Mouse (Mus musculus) C2C12 (cell line): ENCODE measurements around the gene Adprhl2.

ENCODE experiments used
- CTCF ChIP-seq: IDR thresholded peaks from one replicate; pipeline ENCODE4 v1.5.1; 2011; ENCODE audit not compliant: control insufficient read depth, insufficient read depth, insufficient read length
- FOSL1 ChIP-seq: IDR thresholded peaks from one replicate; pipeline ENCODE4 v1.8.0; 2011; ENCODE audit warnings: mild to moderate bottlenecking, low read length; ENCODE audit not compliant: poor library complexity, insufficient read depth, severe bottlenecking
- MYOD1 ChIP-seq: IDR thresholded peaks from one replicate; pipeline ENCODE4 v1.6.1; 2011; ENCODE audit warnings: low read depth; ENCODE audit not compliant: control insufficient read depth, insufficient read length
- MYOG ChIP-seq: IDR thresholded peaks from one replicate; pipeline ENCODE4 v1.6.1; 2011; ENCODE audit not compliant: control insufficient read depth, insufficient read length; ENCODE audit errors: extremely low read depth

DNA sequence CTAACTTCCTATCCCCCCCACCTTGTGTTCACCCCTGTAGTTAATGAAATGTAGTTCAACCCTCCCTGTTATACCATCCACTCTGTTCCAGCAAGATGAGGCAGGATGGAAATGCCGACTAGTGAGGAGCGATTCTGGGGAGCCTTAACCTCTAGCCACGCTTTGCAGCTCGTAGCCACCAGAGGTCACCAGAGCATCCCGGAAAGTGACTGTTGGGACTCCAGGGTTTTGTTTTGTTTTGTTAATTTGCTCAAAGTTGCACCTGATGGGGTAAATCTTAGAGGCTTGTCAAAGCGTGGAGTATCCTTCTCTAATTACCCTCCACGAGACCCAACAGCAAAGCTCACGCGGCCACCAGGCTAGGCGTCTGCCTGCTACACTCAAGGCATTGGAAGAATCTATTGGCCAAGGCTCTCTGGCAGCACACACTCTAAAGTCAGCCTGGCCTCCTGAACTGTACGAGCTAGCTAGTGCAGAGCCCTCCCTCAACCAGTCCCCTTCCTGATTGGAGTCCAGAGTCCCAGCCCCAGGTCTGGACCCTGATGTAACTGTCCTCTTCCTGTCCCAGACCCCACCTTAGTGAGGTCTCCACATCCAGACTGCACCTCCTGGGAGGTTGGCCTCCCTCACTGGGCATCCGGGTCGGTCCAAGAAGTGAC lies 43.5 kb downstream of the Adprhl2 start:
- TF ChIP-seq CTCF (peak; percentile 47), MYOG (no peak), FOSL1 (no peak), MYOD1 (no peak)
